Mouse (Mus musculus) c-Kit-positive CD71-negative TER-119-negative erythroid progenitor cells, embryonic 14.5 days (primary cell): ENCODE results near the gene Slain2.
"Not testable (repeated sequence)": the region's sequence is repeated elsewhere in the genome, so short reads cannot be mapped to it uniquely, and the experiment has no call there.

ENCODE experiments used
- DNase-seq: peaks from one replicate; pipeline ENCODE4 v3.0.0-alpha.2; 2013; ENCODE audit warnings: low read depth

Slain2 gene

DNA sequence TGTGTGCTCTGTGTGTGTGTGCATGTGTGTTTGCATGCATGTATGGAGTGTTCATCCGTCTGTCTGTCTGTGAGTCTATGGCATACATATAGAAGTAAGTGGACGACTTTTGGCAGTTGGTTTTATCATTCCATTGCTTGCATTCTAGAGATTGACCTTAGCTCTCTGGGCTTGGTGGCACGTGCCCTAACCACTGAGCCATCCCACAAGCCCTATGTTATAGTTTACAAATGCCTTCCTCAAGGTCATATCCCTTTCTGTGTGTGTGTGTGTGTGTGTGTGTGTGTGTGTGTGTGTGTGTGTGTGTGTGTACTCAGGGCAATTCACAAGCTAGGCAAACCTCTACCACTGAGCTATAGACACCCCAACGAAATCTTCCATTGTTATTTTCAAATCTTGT is 12.2 kb upstream of the Slain2 start:
- DNase-seq, result no peak

DNA sequence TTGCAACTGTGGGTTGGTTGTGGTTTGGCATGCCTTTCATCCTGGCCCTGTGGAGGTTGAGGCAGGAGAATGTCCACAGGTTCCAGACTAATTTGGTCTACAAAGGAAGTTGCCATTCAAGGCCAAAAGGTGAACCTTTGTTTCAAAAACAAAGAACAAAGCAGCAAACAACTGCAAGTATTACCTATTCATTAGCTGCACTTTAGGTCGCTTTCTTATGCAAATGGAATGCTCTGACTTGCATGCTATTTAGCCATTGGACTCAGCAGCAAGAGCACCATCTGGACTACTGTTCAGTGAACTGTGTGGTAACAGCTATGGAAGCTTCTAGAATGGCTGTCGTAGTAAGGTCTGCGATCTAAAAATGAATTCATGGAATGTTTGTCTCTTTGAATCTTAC is 11.8 kb upstream of the Slain2 start:
- no peak for DNase-seq

DNA sequence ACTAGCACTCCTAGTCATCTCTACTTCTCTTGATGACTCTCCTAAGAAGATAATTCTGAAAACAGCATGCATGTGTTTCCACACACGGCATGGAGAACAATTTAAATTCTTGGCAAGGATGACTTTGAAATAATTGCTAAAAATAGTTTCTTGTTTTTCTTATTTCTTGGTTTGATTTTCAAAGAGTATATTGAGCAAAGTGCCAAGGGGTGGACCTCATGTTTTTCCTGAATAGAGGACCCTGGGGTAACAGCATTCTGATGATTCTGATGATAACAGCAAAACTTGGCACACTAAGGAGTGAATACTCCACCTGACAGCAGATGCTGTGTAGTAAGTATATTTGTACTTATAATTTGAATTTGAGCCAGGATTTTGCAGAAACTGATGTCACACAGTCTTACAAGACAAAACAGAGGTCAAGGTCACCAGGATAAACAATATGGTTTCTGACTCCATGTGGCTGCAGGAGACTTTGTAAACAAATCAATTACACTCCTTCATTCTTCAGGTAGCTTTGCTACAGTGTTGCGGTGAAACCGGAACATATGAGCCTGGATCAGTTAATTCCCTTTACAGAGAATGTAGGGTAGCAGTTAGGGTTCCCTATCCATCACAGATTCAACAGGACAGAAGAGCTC is 11.1 kb upstream of the Slain2 start:
- no peak for DNase-seq

DNA sequence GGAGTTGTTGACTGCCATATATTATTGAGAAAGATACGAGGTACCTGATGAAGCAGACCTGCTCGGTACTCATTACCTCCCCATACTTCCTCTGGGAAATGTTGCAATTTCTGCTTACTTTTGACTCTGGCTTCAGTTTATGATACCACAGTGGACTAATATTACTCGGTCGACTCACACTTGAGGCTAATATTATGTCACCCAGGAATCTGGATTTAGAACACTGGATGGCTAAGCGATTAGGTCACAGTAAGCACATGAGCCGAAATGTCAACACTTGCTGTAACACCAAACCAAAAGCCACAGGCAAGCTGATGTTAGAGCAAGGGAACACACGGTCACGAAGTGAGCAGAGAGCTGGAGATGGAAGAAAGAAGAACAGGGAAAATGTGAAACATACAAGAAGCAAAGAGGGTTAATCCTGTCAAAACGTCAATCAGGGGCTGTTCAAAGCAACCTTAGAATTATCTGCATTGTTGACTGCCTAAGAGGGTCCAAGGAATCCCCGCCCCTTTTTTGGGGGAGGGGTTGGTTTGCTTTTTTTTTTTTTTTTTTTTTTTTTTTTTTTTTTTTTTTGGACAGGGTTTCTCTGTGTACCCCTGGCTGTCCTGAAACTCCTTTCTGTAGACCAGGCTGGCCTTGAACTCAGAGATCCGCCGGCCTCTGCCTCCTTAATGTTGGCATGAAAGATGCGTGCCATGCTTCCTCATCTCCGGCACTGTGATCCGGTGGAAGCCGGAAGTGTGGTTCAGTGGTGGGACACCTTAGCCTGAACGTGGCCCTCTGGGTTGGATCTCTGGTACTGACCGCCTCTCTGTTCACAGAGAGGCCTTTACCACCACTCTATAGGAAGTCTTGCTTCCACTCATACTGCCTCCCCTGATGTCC is 9.0 kb upstream of the Slain2 start:
- no peak for DNase-seq

DNA sequence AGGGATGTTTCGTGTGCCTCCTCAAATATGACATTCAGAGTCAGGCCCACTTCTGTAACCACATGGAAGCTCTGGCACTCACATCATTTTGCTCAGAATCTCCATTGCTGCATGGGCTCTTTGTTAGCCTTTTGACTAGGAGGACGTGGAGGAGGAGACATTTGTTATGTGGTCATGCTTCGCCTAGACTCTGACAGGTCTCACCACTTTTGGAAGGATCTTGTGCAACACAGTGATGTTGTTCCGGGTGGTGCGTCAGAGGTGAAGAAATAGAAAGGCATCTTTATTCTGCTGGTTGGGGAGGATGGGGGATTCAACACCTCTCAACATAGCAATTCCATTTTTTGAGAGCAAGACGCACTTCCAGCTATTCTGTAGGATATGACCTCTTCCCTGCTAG is 6.7 kb upstream of the Slain2 start:
- DNase-seq, result no peak

DNA sequence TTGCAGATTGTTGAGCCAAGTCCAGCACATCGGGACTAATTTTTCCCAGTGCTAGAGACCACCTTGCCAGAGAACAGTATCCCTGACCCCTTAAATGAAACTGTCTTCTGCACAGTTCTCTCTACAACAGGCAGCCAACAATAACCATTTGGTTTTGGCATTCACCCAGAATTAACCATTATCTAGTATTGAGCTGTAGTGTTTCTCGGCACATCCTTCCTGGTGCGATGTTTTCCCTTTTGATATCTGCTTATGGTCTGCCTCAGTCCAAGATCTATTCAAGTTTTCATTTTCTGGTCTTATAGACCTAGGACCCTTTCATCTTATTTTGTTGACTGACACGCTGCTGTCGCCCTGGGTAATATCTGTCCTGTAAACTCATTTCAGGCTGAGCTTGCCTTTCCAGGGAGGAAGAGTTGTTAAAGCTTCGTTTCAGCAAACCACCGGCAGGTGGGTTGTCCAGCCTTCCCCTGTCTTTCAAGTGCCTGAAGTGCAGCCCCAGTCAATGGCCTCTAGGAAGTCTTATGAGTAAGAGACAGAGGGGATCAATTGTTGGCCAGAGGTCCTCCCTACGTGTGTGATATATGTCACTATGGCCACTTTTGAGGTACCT is 5.7 kb upstream of the Slain2 start:
- DNase-seq, result no peak

DNA sequence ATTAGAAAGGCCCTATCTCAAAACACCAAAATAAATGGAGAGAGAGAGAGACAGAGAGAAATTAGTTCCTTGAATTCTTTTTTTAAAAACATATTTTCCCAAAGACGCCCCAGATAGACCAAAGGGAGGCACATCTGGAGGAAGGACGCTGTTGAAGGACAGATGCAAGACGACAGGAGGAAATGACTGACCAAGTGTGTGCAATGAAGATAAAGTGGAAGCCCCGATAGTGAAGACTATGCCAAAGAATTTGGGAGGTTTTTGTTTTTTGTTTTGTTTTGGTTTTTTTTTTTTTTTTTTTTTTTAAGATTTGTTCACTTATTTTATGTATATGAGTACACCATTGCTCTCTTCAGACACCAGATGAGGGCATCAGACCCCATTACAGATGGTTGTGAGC is 4.7 kb upstream of the Slain2 start:
- no peak for DNase-seq

DNA sequence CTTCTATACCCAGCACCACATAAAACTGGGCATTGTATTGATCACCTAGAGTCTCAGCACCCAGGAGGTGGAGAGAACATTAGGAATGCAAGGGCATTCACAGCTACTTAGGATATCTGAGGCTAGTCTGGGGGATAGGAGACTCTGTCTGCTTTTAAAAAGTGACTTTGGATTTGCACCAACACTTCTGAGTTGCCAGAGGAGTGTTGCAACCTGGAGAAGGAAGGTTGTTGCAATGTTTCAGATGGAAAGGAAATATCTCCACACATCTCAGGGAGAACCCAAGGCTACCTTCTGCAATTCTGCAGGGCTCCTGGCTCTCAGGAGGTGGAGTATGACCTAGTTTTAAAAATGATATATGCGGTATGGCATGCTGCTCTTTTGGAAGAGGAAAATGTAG is 3.7 kb upstream of the Slain2 start:
- DNase-seq, result no peak

DNA sequence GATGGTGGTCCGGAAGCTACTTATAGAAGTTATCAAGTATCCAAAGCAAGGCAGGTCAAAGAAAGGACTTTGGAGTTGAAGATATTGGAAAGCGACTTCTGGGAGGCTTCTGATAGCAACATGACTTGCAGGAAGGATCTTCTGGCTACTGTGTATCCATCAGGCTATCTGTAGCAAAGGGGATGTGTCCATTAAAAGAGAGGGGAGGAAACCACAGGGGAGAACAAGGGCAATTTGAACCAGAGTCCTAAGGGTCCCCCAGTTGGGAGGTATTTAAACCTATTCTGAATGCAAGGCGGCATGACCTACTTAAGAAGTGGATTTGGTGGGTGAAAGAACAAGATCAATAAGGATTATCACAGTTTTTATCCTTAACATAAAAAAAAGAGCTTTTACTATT is 2.8 kb upstream of the Slain2 start:
- DNase-seq, result no peak

DNA sequence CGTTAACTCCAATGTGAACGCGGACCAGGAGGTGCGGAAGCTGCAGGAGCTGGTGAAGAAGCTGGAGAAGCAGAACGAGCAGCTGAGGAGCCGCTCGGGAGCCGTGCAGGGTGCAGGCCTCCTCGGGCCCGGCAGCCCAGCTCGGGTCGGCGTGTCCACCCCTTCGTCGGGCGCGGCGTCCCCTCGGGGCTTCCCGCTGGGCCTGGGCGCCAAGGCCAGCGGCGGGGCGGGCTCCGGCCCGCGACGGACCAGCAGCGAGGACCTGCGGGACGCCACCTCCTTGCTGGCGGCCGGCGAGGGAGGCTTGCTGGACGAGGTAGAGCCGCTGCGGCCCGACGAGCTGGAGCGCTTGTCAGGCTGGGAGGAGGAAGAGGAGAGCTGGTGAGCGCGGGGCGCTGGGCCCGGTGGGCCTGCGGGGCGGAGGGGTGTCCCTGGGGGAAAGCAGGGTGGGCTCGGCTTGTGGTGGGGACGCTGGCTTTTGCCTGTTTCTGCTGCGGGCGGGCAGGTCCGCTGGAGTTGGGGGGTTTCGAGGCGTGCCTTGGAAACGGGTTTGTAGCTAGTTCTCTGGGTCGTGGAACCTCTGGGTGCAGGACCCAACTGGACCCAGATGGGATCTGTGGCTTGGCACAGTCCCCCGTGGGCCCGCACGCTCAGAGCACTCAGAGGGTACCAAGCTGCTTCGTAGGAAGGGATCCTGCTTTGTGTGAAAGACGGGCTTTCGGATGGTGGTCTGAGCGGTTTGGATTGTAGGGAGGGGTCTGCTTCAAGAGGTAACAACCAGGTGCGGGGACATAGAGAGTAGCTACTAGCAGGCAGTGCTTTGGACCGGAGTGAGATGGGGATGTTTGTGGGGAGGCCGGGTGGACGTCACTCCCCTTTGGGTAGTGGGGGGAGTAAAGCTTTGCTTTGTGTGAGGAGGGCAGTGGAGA is 793 bp downstream of the Slain2 start:
- DNase-seq, result no peak

DNA sequence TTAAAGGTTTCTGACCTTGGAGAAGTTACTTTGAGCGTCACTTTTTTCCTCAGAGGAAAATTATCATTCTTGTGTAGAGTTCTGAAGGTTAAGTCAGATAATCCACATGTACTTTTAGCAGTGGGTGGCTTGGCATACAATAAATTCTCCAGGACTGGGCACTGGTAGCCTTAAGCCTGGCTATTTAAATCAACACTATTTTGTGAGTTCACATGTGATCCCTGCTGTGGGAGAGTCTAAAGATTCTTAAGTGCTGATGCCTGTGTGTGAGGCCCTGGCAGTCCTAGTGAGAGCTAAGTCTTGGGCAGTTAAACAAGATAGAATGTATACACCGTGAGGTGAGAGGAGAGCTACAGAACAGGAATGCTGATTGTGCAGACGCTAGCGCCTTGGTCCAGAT is 1.9 kb downstream of the Slain2 start:
- DNase-seq, result no peak

DNA sequence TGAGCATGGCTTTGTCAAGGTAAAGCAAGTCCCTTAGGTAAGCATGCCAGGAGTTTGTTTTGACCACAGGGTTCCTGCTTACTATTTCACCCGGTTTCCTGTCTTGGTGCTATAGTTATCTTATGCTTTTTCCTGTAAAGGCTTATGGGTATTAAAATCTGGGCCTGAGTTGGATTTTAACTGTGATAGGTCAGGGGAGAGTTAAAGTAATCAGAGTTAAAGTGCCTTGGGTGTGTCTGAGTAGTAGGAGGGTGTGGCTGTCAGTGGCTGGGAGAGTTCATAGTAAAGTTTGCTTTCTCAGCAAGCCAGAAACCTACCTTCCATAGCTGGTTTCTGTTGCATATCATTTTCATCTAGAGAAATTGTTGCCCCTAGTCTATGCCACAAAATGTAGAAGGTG is 2.7 kb downstream of the Slain2 start:
- no peak for DNase-seq

DNA sequence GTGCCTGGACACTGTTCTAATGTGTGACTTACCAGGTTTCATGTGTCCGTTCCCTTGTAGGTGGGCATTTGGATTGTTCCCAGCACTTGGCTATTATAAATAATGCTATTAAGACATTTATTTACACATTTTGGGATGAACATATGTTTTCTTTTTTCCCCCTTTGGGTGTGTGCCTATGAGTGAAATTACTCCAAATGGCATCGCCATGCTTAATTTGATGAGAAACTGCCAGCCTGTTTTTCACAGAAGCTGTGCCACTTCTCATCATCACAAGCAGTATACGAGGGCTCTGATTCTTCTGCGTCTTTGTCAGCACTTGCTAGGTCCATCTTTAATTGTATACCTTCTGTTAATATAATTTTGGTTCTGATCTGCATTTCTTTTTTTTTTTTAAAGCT is 6.3 kb downstream of the Slain2 start:
- DNase-seq, result no peak

DNA sequence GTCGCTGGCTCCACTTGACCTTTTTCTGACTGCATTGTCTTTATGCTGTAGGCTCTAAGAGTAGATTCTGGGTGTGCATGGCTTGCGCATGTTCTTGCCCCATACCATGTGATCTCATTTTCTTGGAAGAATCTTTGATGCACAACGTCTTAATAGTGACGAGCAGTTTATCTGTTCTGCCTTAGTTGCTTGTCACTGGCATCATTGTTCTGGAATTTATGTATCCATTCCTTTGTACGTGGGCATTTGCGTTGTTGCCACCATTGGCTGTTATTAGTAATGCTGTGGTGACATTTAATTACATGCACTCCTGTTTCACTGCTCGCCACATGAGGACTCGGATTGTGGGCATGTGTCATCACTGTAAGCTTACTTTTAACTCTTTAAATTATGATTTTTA is 7.1 kb downstream of the Slain2 start:
- no peak for DNase-seq

DNA sequence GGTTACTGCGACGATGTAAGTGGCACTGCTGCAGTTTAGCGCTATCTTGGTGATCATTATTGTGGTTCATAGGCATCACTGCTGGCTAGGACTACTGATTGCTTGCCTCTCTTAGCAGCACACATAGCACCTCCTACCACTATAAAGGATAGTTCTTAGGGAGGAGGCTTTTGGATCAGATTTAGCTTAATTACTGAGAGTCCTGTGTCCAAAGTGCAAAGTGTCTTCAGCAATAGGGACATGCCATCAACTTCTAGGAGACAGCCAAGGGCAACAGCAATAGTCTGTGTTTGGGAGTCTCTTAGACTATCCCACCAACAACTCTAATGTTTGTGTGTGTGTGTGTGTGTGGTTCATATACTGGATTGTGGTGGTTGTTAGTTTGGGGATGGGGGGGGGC is 8.7 kb downstream of the Slain2 start:
- DNase-seq, result no peak

DNA sequence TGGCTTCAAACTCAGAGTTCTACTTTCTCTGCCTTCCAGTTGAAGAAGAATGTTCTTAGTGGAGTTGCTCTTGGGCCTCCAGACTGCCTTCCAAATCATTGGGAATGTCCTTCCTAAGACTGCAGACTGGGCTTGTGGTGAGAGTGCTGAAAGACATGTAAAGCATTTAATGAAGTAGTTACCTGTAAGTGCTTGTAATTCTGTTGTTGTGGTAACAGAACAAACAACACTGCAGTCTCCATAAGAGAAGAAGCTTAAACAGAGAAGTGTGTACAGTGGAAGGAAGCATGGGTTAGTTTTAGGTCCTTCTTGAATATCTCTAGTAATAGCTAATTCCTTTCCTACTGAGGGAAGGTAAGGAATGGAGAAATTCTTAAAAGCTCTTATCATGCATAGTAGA is 13.0 kb downstream of the Slain2 start:
- DNase-seq, result no peak

DNA sequence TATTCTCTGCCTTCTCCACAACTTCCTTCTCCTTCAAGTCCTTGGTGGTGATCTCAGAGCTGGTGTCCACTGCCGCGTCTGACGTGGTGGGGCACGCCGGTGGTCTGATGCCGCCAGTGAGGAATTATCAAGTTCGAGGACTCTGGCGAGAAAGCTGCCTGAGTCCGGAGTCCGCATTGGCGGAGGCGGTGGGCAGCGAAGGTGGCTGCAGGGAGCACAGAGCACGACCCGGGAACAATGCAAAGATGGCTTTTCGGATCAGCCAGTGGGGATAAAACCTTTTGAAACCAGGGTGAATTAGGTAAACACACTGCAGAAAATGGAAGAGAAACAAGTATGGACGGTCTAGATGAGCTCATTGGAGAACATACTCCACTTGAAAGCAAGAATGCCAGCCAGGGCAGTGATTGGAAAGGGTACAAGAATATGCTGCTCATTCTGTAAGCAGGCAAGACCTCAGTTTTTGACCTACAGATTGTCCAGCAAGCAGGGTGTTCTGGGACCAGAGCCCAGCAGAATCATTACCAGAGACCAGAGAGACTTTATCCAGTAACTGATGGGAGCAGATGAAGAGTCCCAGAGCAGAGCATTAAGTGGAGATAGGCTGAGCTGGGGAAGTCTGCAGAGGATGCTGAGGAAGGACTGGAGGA is 19.0 kb downstream of the Slain2 start:
- DNase-seq, result no peak

DNA sequence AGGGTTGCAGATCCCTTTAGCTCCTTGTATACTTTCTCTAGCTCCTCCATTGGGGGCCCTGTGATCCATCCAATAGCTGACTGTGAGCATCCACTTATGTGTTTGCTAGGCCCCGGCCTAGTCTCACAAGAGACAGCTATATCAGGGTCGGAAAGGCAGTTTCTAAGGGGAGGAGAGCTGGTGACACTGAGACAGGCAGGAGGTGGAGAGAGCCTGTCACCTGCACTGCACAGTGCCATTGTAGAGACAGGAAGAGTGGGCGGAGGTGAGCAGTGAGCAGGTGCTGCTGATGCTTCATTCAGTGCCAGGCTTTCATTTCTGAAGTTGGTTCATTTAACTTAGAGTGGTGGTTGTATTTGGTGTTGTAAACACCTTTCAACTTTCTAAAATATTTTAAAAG is 24.3 kb downstream of the Slain2 start:
- not testable (repeated sequence) for DNase-seq

DNA sequence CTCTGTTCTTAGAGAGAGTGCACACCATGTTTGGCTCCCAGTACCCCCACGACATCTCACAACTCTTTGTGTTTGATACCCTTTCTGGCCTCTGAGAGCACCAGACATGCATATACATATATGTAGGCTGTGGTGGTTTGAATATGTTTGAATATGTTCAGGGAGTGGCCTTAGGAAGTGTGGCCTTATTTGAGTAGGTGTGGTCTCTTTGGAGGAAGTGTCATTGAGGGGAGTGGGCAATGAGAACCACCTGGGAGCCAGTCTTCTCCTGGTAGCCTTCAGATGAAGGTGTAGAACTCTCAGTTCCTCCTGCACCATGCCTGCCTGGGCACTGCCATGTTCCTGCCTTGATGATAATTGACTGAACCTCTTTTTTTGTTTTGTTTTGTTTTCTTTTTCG is 25.2 kb downstream of the Slain2 start:
- no peak for DNase-seq

DNA sequence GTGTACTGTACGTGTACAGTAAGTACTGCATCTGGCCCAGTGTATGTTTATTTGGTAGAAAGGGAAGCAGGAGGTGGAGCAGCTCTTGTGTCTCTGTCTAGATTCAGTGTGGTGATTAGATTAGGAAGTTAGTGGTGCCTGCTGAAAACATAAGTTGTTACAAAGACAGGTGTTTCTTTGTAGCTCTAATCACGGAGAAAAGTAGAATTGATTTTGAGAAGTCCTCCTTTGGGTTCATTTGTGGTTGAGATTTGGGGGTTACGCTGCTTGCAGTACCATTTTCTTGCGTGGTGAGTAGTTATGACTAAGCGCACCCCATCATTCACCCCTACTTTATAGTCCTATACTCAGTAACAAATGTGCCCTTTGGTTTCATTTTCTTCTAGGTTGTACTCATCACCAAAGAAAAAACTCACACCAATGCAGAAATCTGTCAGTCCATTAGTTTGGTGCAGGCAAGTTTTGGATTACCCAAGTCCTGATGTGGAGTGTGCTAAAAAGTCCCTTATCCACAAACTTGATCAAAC is 26.9 kb downstream of the Slain2 start:
- DNase-seq, result no peak

DNA sequence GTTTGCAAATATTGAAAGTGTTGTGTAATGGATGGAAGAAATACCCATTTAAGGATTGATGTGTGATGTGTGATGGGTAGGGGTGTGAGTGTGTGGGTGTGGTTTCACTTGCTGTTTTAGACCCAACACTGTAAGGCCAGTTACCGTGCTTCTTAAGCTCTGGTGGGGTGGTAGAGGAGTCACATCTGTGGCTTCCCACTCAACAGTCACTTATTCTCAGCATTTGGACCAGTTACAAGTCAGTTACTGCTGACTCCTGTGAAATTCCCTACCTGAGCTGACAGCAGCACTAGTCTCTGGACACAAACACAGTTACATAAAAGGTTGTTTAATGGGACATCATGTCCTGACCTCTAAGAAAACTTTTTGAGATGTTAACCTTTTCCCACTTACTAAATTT is 34.0 kb downstream of the Slain2 start:
- no peak for DNase-seq

DNA sequence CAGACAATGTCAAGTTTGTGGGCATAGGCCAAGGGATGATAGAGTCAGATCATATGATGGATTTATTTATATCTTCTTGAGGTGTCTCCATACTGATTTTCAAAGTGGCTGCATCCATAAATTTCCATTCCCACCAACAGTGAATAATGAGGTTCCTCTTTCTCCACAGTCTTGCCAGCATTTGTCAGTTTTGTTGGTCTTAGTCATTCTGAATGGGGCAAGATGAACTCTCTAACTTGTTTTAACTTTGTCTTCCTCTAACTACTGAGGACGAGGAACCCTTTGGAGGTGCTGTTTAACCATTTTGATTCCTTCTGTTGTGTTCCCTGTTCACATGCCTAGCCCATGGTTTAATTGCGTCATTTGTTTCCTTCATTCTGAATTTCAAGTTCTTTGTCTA is 36.1 kb downstream of the Slain2 start:
- DNase-seq, result no peak
